Mouse (Mus musculus) cerebellum, adult 8-10 months (tissue): ENCODE measurements at regions not wholly inside any gene's neighbourhood (a gene's known extent, or its start where the extent isn't known, plus 50 kb on each side); places are given as distances from the start of the nearest gene placed in this dataset.

Source experiments
- DNase-seq: peaks from one replicate; pipeline ENCODE4 v3.0.0; 2022

GRCm38 (mm10) chr1:89296691-89297090 is 157.9 kb upstream of the Agap1 start:
- no peak for DNase-seq

- DNase-seq: no peak
Measured at GRCm38 (mm10) chr1:89297766-89298165, 156.8 kb upstream of the Agap1 start.

- DNase-seq: no peak
Measured at GRCm38 (mm10) chr1:89301151-89301550, 153.5 kb upstream of the Agap1 start.

GRCm38 (mm10) chr1:89302368-89302951 is 152.1 kb upstream of the Agap1 start:
- DNase-seq: no peak

- no peak for DNase-seq
Measured at GRCm38 (mm10) chr1:89305171-89305570, 149.4 kb upstream of the Agap1 start.

- DNase-seq: peak; percentile 69
Measured at GRCm38 (mm10) chr1:89308788-89309187, 145.8 kb upstream of the Agap1 start.

- DNase-seq: no peak
Measured at GRCm38 (mm10) chr1:89313064-89313463, 141.5 kb upstream of the Agap1 start.

GRCm38 (mm10) chr1:89317897-89318296 is 136.7 kb upstream of the Agap1 start:
- no peak for DNase-seq

- DNase-seq: no peak
Measured at GRCm38 (mm10) chr1:89318663-89319062, 135.9 kb upstream of the Agap1 start.

- no peak for DNase-seq
Measured at GRCm38 (mm10) chr1:89322621-89323020, 132.0 kb upstream of the Agap1 start.

GRCm38 (mm10) chr1:89323091-89323490 is 131.5 kb upstream of the Agap1 start:
- peak; percentile 28 for DNase-seq

- DNase-seq: no peak
Measured at GRCm38 (mm10) chr1:89331352-89331751, 123.3 kb upstream of the Agap1 start.

- DNase-seq: no peak
Measured at GRCm38 (mm10) chr1:89332676-89333075, 121.9 kb upstream of the Agap1 start.

GRCm38 (mm10) chr1:89337861-89338260 is 116.7 kb upstream of the Agap1 start:
- DNase-seq: no peak

GRCm38 (mm10) chr1:89342794-89343193 is 111.8 kb upstream of the Agap1 start:
- no peak for DNase-seq

GRCm38 (mm10) chr1:89344546-89344945 is 110.1 kb upstream of the Agap1 start:
- DNase-seq: peak; percentile 27

- no peak for DNase-seq
Measured at GRCm38 (mm10) chr1:89347341-89347740, 107.3 kb upstream of the Agap1 start.

GRCm38 (mm10) chr1:89352936-89353335 is 101.7 kb upstream of the Agap1 start:
- DNase-seq: no peak

- no peak for DNase-seq
Measured at GRCm38 (mm10) chr1:89359257-89359656, 95.3 kb upstream of the Agap1 start.

- DNase-seq: peak; percentile 37
Measured at GRCm38 (mm10) chr1:89364547-89365305, 89.9 kb upstream of the Agap1 start.

GRCm38 (mm10) chr1:89366891-89367290 is 87.7 kb upstream of the Agap1 start:
- no peak for DNase-seq

- DNase-seq: no peak
Measured at GRCm38 (mm10) chr1:89373806-89374205, 80.8 kb upstream of the Agap1 start.

- no peak for DNase-seq
Measured at GRCm38 (mm10) chr1:89374271-89374670, 80.3 kb upstream of the Agap1 start.

- DNase-seq: peak; percentile 52
Measured at GRCm38 (mm10) chr1:89382021-89382420, 72.6 kb upstream of the Agap1 start.

- DNase-seq: no peak
Measured at GRCm38 (mm10) chr1:89385111-89385510, 69.5 kb upstream of the Agap1 start.
